Mouse (Mus musculus) urinary bladder, postnatal 4 days (tissue): ENCODE measurements around the gene Rhot2.

Source experiments
- DNase-seq, 2 experiments: peaks; one replicate each; pipeline ENCODE4 v3.0.0; 2021 to 2022; ENCODE audit warnings: low spot score in 2 of 2

Rhot2 gene

DNA sequence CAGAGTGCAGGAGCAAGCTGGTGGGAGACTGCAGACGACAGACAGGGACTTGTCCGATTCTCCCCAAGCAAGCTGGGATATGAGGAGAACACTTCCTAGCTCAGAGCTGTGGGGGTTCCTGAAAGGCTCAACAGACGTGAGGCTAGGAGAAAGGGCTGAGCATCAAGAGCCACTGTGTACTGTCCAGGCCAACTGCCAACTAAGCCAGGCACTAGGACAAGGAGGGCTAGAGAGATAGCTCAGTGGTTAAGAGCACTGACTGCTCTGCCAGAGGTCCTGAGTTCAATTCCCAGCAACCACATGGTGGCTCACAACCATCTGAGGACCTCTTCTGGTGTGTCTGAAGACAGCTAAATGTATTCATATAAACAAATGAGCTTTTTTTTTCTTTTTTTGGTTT, 2.1 kb downstream of the Rhot2 start:
- DNase-seq: no peak

DNA sequence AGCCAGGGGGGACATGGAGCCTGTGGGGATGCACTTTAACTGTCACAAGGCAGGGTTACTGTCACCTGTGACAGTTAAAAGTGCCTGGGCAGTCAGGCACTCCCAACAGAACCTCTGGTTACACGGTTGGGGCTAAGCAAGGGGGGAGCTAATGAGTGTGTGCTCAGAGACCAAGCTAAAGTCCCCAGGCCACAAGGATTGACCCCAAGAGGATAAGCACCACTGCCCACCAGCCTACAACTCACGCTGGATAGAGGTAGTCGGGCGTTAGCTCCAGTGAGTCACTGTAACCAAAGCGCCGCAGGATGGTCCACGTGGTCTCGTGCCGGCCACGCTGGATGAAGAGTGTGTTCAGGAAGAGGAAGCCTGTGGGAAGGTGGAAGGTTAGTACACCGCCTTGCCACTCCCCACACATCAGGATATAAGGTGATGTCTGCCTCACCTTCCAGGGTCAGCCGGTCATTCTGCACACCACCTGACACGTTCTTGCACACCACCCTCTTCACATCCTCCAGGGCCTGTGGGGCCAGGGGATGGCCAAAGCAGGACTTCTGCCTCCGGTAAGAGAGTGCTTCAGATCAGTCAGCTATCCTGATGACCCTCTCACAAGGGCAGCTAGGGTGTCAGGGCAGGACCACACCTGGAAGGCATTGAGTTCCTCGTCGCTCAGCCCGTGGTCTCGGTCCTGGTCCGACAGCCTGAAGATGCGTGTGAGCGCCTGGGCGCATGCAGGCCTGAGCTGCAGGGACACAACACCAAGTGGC, 3.4 kb downstream of the Rhot2 start, which contains the start of gene Gm20683:
Gm20683 (minus strand) TSS at position 647 of the 764 bp plus-strand sequence.
- no peak for DNase-seq

DNA sequence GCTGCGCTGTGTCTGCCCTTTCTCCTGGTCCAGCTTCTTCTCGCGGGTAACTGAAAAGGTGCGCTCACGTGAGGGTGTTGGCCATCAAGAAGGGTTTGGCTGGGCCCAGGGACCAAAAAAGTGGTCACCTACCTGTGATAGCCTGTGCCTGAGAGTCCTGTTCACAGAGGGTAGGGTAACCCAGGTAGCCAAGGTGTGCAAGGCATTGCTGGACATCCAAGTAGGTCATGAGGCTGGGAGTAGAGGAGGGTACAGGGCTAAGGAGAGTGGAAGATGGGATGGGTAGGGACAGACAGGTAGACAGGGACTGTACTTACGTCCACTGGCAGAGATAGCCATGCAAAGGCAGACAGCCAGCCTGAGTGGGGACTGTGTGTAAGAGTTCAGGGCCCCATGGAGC, 4.1 kb downstream of the Rhot2 start:
- no peak for DNase-seq

DNA sequence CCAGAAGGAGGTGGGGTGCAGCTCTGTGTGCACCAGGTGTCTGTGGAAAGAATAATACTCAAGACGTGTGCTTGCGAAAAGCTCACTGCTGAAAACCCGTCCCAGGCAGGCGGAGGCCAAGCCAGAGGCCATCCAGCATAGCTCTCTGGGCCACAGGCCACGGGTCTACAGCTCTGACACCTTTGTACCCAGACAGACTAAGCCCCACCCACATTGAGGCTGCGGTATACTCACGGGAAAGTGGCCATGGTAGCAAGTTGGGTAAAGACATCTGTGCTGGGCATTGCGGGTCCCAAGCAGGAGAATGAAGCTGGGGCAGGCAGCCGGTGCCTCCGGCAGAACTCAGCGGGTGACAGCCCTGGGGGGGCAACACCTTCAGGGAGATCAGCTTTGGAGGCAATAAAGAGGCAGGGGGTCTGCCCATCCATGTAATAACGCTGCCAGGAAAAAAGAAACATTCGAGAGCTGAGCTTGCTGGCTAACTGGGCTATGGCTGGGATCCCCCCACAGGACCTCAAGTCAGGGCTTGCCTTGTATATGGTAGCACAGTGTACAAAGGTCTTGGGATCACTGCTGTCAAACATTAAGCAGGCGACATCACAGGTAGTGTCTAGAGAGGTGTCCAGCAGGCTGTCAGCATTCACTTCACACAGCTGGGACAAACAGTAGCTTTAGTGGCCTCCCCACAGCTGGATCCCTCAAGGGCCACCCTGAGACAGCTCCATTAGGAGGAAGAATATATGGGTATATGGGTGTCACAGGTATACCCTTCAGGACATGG, 5.0 kb downstream of the Rhot2 start:
- no peak for DNase-seq

DNA sequence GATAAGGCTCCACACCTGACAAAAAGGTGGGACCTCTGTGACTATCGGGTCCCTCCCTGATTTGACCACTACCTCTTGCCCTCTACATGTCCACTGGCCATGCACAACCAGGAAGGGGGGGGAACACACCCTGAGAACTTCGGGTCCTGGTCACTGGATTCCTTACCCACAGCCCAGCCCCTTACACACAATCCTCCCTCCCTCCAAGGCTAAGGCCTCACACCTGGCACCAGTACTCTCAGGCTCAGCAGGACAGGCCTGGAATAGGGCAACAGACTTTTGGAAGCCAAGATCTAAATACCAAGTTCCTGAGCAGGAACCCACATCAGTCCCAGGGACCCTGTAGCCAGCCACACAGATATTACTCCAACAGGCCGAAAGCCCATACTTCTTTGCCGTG, 5.7 kb downstream of the Rhot2 start:
- no peak for DNase-seq

DNA sequence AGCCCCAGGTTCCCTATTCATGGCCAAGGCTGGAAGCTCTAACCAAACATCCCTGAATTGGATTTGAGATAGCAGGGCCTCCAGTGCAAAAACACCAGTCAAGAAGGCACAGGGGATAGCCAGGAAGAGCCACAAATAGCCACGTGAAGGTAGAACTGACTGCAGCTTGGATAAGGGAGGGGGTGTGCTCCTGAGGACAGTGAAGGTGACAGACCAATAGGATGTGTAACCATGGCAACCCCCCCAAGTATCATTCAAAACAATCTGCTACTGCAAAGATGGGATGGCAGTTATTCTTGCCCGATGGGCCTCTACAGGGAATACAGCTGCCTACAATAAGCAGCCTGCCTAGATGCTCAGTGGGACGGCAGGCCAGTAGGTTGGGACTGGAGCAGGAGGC, 7.1 kb downstream of the Rhot2 start:
- DNase-seq: no peak

DNA sequence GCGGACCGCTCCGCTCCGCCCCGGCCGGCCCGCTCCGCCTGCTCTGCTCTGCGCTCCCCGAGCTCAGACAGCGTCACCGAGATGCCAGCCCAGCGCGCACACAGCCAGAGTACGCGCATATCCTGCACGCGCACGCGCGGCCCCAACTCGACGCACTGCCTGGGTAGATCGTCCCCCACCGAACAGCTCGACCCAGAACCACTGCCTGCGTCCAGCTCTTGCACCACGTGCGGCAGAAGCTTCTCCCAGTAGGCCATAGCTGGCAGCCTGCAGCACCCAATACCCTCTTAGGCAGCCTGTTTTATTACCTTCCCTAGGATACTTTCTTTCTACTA, 7.6 kb downstream of the Rhot2 start, which contains the start of gene Rhbdl1:
Rhbdl1 (minus strand) TSS at position 220 of the 335 bp plus-strand sequence.
- DNase-seq: peak in 1 of 2 experiments; percentile 65

DNA sequence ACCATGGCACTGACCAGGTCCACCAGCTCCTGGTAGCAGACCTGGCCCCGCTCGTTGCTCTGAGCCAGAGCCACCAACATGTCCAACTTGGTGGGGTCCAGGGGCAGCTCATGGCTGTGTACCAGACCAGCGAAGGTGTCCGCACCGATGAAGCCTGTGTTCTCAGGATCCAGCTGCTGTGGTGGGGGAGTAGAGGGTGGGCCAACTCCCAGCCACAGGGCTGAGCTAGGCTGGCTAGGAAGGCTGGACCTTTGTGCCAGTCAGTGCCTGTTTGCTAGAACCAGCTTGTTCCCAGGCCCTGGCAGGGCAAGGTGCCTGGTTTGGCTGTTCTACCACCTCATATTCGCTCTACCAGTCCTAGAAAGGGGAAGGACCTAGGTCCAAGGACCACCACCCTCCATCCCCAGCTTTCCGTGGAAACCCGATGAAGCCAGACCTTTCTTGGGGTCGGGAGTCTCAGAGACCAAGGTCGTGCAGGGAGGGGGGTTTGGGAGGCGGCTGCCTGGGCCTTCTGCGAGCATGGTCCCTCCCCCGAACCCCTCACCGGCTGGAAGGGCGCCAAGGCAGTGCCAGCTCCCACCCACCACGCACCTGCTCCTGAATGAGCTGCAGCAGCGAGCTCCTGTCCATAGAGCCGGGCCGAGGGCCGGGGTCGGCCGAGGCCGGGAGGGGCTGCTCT, 8.1 kb downstream of the Rhot2 start:
- DNase-seq: no peak

DNA sequence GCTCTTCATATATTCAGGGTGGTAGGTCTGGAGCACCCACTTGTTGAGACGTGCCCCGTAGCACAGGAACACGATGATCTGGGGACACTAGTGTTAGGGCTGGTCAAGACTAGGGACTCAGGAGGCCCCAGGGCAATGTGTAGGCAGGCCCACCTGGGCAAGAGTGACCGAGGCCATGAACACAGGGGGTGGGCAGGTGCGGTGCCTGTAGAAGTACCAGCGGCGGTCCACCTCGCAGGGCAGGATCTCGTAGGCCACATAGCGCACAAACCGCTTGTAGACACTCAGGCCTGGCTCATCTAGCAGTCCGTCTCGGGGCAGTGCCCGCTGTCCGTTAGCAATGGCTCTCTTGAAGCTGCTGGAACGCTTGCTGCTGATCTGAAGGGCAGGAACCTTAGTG, 8.8 kb downstream of the Rhot2 start:
- no peak for DNase-seq

DNA sequence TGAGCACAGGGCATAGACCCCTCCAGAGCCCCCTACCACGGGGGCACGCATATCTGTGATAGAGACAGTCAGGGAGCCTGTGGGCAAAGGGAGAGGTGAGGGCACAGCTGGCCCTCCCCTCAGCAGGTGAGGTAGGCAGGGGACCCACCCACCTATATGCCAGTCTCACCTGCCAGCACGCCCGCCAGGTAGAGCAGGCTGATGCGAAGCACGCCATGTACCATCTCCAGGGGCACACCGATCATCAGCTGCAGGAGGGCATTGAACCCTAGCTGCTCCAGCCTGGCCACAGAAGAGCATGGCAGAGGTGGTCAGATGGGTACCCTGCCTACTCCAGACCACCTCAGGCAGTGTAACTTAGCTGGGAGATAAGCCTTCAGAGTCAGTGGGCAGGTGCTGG, 9.3 kb downstream of the Rhot2 start:
- no peak for DNase-seq

DNA sequence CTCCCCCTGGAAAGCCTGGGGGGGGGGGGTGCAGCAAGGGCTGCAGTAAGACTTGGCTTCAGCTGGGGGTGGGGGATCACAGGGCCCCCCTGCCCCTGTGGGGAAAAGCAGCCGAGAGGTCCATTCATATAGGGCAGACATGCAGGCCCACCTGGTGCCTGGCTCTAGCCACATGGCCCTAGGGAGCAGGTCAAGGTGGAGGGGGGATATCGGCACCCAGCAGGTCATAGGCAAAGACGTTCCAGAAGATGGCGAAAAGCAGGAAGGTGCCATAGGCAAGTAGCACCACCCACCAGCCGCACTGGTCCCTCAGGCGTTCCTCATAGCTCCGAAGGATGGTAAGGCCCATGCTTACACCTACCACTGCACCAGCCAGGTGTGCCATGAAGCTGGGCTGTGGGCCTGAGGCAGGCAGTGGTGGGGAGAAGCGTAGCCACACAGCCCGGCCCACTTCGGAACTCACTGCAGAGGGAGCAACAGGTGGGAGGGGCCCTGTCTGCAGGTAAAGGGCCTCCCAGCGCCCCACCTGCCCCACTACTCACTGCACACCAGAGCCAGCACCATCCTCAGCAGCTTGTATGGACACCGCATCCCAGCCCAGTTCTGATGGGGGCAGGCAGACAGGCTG, 9.9 kb downstream of the Rhot2 start:
- no peak for DNase-seq

DNA sequence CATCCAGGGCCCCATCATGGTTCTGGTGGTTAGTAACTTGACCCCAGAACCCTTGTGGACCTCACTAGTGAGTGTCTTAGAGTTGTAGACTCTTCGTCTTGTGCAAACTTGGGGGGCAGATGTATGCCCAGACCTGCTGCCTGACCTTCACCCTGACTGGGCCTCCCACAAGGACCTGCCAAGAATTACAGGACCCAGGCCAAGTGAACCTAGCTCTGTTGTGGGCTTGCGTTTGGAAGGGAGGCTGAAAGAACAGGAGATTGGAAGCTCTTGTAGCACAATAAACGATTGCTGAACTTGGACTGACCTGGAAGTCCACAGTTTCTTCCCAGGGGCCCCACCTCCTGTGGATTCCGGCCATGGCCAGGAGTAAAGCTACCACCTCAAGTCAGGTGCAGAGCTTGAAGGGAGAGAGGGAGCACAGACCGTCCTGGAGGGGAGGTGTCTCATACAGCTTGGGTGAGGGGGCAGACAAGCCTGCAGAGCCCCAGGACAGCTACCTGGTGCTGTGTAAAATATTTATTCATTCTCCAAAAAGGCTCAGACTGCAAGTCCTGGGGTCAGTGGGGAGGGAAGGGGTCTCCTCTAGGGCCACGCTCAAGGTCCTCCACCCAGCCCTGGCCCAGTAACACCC, 10.6 kb downstream of the Rhot2 start:
- no peak for DNase-seq

DNA sequence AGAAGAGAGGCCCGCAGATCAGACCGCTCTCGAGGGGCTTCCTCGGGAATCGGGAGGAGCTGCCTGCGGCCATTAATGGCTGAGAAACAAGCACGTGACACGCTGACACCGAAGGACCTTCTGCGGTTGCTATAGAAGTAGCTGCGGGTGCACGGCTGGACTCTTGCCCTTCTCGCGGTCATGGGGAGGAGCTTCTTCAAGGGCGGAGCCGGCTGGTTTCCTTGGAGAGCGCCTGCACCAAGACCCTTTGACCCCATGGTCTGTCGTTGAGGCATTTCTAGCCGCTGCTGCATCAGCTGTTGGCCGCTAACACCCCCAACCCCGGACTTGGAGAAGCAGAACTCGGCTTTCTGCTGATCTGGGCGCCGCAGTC, 11.4 kb downstream of the Rhot2 start, which contains the start of gene Stub1:
Stub1 (minus strand) TSS at position 114 of the 373 bp plus-strand sequence.
- DNase-seq: peak; percentile 90 to 94

DNA sequence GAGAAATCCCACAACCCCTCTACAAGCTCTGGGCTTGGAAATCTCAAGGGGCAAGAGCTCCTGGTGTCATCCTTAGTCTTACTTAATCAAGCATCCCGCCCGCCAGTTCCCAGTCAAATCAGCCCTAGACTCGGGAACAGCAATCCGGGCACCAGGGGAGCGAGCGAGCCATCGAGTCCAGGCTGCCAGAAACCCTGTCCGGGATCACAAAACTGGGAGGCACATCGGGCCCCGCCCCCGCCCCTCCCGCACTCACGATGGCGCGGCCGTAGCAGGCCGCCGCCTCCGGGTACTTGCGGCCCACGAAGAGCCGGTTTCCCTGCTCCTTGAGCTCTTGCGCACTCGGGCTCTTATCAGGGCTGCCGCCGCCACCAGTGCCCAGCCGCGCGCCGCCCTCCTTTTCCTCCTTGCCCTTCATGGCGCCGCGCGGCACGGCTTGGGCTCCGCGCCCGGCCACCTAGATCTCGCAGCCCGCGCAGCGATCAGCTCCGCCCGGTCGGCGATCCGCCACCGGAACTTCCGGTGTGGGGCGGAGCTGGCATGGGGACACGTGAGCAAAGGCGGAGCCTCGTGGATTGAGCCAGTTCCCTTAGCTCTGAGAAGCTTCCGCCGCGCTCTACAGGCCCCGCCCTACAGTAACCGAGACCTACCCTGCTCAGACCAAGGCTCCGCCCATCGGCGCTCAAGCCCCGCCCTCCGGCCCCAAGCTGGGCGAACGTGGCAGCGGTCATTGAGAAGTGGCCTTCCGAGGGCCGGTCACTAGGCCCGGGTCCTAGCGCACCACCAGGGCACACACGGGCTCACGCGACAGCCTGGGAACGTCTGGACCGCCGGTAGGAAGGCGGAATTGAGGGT, 12.0 kb downstream of the Rhot2 start:
- peak; percentile 99 for DNase-seq

DNA sequence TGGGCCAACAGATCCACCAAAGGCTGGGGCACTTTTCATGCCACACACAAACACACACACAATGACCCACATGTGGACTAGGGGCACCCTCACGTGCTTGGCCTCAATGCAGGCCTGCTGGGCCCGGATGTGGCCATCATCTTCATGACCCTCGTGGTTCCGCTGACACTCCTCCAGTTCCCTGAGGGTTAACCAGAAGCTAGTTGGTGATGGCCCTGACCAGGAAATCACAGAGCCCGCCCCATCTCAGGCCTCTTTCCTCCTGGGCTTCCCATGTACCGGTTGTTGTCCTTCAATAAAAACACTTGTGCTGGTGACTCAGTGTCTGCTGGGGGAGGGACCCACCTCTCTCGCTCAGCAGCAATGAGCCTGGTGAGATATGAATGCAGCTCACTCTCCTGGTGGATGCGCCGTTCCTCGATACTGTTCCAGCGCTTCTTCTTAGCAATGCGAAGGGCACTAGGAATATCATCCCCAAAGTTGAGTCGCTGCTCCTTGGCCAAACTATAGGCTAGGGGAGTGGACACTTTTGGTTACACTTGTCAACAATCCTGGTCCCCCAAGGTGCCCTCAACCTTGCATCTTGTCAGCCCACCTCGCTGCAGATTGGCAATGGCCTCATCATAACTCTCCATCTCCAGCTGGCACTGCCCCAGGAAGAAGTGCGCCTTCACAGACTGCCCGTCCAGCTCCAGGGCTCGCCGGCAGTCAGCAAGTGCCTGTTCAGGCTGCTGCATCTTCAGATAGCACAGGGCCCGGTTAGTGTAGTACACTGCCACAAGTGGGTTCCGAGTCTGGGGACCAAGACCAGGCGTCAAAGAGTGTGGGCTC, 13.0 kb downstream of the Rhot2 start:
- no peak for DNase-seq

DNA sequence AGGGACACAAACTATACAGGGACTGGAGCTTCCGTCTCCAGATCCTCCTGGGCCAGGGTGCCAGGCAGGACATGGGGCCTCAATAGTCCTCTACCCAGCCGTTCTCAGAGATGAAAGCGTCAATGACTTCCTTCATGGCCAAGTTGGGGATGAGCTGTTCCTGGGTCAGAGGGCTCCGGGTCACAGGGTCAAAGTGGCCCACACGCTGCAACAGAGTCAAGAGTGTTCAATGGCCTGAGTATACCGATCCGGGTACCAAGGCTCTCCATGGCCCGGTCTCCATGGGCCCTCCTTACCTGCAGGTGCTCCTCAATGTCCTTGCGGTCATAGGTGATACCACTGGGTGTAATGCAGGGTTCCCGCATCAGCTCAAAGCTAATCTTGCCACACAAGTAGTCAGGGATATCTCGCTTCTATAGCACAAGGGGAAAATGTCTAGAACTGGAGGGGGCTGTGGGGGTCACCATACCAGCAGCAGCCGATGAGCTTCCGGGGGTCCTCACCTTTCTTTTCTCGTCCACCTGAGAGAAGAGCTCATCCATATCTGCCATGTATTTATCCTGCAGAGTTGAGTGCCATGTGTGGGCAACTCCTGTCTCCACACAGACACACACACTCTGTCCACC, 13.7 kb downstream of the Rhot2 start:
- DNase-seq: no peak

DNA sequence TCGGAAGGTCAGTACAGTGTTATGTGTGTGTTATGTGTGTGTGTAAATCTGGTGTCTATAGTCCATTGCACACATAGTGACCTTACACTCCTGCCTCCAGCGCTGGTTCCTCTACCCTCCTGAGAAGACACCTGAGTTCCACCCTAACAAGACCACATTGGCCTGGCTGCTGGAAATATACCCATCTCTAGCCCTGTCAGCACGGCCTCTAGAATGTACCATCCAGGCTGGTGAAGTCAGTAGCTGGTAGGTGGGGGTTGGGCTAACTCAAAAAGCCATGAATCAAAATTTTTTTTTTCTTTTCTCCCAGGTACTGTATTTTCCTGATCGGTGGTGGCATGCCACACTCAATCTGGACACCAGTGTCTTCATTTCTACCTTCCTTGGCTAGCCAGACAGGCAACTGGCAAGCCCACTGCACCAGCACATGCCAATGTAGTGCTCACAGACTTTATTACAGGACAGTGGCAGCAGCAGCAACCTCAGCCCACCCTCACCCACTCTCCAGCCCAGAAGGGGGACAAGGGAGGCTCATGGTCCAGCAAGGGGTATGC, 14.4 kb downstream of the Rhot2 start:
- DNase-seq: no peak

DNA sequence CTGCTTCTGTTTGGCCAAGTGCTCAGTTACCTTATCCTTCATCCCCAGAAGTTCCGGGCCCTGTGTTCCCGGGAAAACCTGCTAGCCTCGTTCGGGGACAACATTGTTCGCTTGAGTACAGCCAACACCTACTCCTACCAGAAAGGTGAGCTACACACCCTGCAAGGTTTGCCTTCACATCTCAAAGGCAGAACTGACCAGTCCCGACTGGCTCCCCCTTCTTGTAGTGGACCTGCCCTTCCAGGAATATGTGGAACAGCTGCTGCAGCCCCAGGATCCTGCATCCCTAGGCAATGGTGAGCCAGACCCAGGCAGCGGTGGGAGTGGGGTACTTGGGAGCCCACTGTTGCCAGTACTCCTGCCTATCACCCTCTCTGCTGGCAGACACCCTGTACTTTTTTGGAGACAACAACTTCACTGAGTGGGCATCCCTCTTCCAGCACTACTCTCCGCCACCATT, 15.1 kb downstream of the Rhot2 start:
- no peak for DNase-seq
